Mouse (Mus musculus): ENCODE measurements around the gene Trim32. TPM values are rescaled to one million over a fixed set of nuclear protein-coding genes. Genes with fewer than 3 reads are reported as not detected.

Trim32 gene
- 133 and 139 TPM in 2 replicates for polyA plus RNA-seq (2012; rRNA removed)

- Histone ChIP-seq H3K27ac (ENCODE audit: insufficient read depth, low read length) (peak within 1 kb of the TSS; percentile 90), H3K4me3 (ENCODE audit: insufficient read depth, low read length) (peak within 1 kb of the TSS; percentile 83), H3K4me1 (ENCODE audit: control insufficient read depth, insufficient read depth, low read length) (peaks cover 18% of the 10 kb centered on the region)
- TF ChIP-seq POLR2A (IDR thresholded peaks at IDR 0.05; ENCODE audit: extremely low read depth, insufficient read depth, low read length) = peak; percentile 90
- no peak for TF ChIP-seq CTCF (IDR thresholded peaks at IDR 0.05; ENCODE audit: extremely low read depth, insufficient read depth, low read length)
Observed at GRCm38 (mm10) chr4:65604504-65605150, at the start of gene Trim32. TSS of gene Trim32 (plus strand) at chr4:65604986.

- Histone ChIP-seq H3K4me1 (ENCODE audit: control insufficient read depth, insufficient read depth, low read length) (no peaks in the 10 kb centered on the region), H3K27ac (ENCODE audit: insufficient read depth, low read length) (no peak overlapping the region), H3K4me3 (ENCODE audit: insufficient read depth, low read length) (no peak overlapping the region)
- TF ChIP-seq CTCF (IDR thresholded peaks at IDR 0.05; ENCODE audit: extremely low read depth, insufficient read depth, low read length) = no peak
Observed at GRCm38 (mm10) chr4:65565493-65565892, 39.3 kb upstream of the Trim32 start.

GRCm38 (mm10) chr4:65580254-65580653, 24.5 kb upstream of the Trim32 start:
- Histone ChIP-seq H3K4me3 (ENCODE audit: insufficient read depth, low read length) (no peak overlapping the region), H3K4me1 (ENCODE audit: control insufficient read depth, insufficient read depth, low read length) (no peaks in the 10 kb centered on the region), H3K27ac (ENCODE audit: insufficient read depth, low read length) (no peak overlapping the region)
- TF ChIP-seq CTCF (IDR thresholded peaks at IDR 0.05; ENCODE audit: extremely low read depth, insufficient read depth, low read length) = no peak
- TF ChIP-seq POLR2A (IDR thresholded peaks at IDR 0.05; ENCODE audit: extremely low read depth, insufficient read depth, low read length) = no peak

GRCm38 (mm10) chr4:65586947-65587346, 17.8 kb upstream of the Trim32 start:
- TF ChIP-seq CTCF (IDR thresholded peaks at IDR 0.05; ENCODE audit: extremely low read depth, insufficient read depth, low read length) = no peak
- TF ChIP-seq POLR2A (IDR thresholded peaks at IDR 0.05; ENCODE audit: extremely low read depth, insufficient read depth, low read length) = no peak
- no peak overlapping the region for H3K27ac ChIP-seq (ENCODE audit: insufficient read depth, low read length)

GRCm38 (mm10) chr4:65589780-65590179, 15.0 kb upstream of the Trim32 start:
- Histone ChIP-seq H3K4me1 (ENCODE audit: control insufficient read depth, insufficient read depth, low read length) (no peaks in the 10 kb centered on the region), H3K4me3 (ENCODE audit: insufficient read depth, low read length) (no peak overlapping the region), H3K27ac (ENCODE audit: insufficient read depth, low read length) (no peak overlapping the region)
- TF ChIP-seq POLR2A (IDR thresholded peaks at IDR 0.05; ENCODE audit: extremely low read depth, insufficient read depth, low read length) (no peak), CTCF (IDR thresholded peaks at IDR 0.05; ENCODE audit: extremely low read depth, insufficient read depth, low read length) (peak; percentile 80)

More at GRCm38 (mm10) chr4:65586947-65587346, 17.8 kb upstream of the Trim32 start:
- Histone ChIP-seq H3K4me3 (ENCODE audit: insufficient read depth, low read length) (no peak overlapping the region), H3K4me1 (ENCODE audit: control insufficient read depth, insufficient read depth, low read length) (no peaks in the 10 kb centered on the region)

GRCm38 (mm10) chr4:65594601-65595369, 10.0 kb upstream of the Trim32 start:
- no peak for TF ChIP-seq POLR2A (IDR thresholded peaks at IDR 0.05; ENCODE audit: extremely low read depth, insufficient read depth, low read length)
- no peak for TF ChIP-seq CTCF (IDR thresholded peaks at IDR 0.05; ENCODE audit: extremely low read depth, insufficient read depth, low read length)
- Histone ChIP-seq H3K4me1 (ENCODE audit: control insufficient read depth, insufficient read depth, low read length) (no peaks in the 10 kb centered on the region), H3K27ac (ENCODE audit: insufficient read depth, low read length) (no peak overlapping the region)

GRCm38 (mm10) chr4:65605151-65605702, 441 bp downstream of the Trim32 start:
- Histone ChIP-seq H3K4me3 (ENCODE audit: insufficient read depth, low read length) (peak overlapping the region; percentile 83), H3K27ac (ENCODE audit: insufficient read depth, low read length) (peak overlapping the region; percentile 90), H3K4me1 (ENCODE audit: control insufficient read depth, insufficient read depth, low read length) (peaks cover 20% of the 10 kb centered on the region)
- TF ChIP-seq POLR2A (IDR thresholded peaks at IDR 0.05; ENCODE audit: extremely low read depth, insufficient read depth, low read length) (no peak), CTCF (IDR thresholded peaks at IDR 0.05; ENCODE audit: extremely low read depth, insufficient read depth, low read length) (no peak)

More at GRCm38 (mm10) chr4:65594601-65595369, 10.0 kb upstream of the Trim32 start:
- H3K4me3 ChIP-seq (ENCODE audit: insufficient read depth, low read length) = no peak overlapping the region

GRCm38 (mm10) chr4:65607184-65607631, 2.4 kb downstream of the Trim32 start:
- Histone ChIP-seq H3K4me1 (ENCODE audit: control insufficient read depth, insufficient read depth, low read length) (peaks cover 25% of the 10 kb centered on the region), H3K4me3 (ENCODE audit: insufficient read depth, low read length) (peak overlapping the region; percentile 83), H3K27ac (ENCODE audit: insufficient read depth, low read length) (no peak overlapping the region)
- no peak for TF ChIP-seq POLR2A (IDR thresholded peaks at IDR 0.05; ENCODE audit: extremely low read depth, insufficient read depth, low read length)
- TF ChIP-seq CTCF (IDR thresholded peaks at IDR 0.05; ENCODE audit: extremely low read depth, insufficient read depth, low read length) = no peak

GRCm38 (mm10) chr4:65608112-65608511, 3.3 kb downstream of the Trim32 start:
- Histone ChIP-seq H3K4me3 (ENCODE audit: insufficient read depth, low read length) (no peak overlapping the region), H3K4me1 (ENCODE audit: control insufficient read depth, insufficient read depth, low read length) (peaks cover 25% of the 10 kb centered on the region), H3K27ac (ENCODE audit: insufficient read depth, low read length) (no peak overlapping the region)
- TF ChIP-seq POLR2A (IDR thresholded peaks at IDR 0.05; ENCODE audit: extremely low read depth, insufficient read depth, low read length) (no peak), CTCF (IDR thresholded peaks at IDR 0.05; ENCODE audit: extremely low read depth, insufficient read depth, low read length) (no peak)
